Mouse (Mus musculus): ENCODE measurements around the gene Epc2. TPM values are rescaled to one million over a fixed set of nuclear protein-coding genes. Genes with fewer than 3 reads are reported as not detected.

Epc2 gene
- polyA plus RNA-seq, 1 experiment from 2014 or later: 1.9 TPM

DNA sequence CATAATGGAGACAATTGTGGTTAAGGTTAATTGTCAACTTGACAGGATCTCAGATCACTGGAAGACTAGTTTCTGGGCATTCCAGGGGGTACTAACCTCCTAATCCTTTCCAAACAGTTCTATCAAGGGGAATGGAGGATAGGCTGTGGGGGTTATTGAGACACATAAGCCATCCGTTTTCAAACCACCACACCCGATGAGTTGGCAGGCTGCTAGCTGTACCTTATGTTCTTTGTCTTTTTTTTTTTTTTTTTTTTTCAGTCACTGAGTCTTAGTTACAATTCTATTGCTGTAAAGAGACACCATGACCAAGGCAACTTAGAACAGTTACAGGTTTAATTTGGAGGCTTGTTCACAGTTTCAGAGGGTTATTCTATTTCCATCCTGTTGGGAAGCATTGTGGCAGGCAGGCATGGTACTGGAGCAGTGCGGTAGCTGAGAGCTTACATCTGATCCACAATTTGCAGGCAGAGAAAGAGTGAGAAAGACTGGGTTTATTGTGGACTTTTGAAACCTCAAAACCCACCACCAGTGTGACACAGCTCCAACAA is 14.5 kb downstream of the Epc2 start:
- Histone ChIP-seq H3K36me3 (replicated peaks; ENCODE audit: insufficient read depth, low read length) (no peaks in the 10 kb centered on the region), H3K9ac (replicated peaks) (no peak overlapping the region), H3K4me1 (ENCODE audit: insufficient read depth) (no peaks in the 10 kb centered on the region), H3K9me3 (ENCODE audit: low read length) (peaks cover 2% of the 10 kb centered on the region; the same call in 1 of the 2 replicates), H3K4me3 (ENCODE audit: low read depth, low read length) (no peak overlapping the region), H3K27me3 (ENCODE audit: insufficient read depth, low read length) (no peaks in the 10 kb centered on the region), H3K4me2 (ENCODE audit: low read depth, low read length) (no peak overlapping the region), H3K27ac (ENCODE audit: low read depth) (no peak overlapping the region)
- no peak for DNase-seq
- TF ChIP-seq CTCF (IDR thresholded peaks at IDR 0.05; ENCODE audit: low read depth) (no peak), EP300 (IDR thresholded peaks at IDR 0.05; ENCODE audit: low read depth) (no peak)
- 51% methylated on average over 3 of the region's 3 CpGs for WGBS (ENCODE audit: insufficient replicate concordance)
- no peak for ATAC-seq

DNA sequence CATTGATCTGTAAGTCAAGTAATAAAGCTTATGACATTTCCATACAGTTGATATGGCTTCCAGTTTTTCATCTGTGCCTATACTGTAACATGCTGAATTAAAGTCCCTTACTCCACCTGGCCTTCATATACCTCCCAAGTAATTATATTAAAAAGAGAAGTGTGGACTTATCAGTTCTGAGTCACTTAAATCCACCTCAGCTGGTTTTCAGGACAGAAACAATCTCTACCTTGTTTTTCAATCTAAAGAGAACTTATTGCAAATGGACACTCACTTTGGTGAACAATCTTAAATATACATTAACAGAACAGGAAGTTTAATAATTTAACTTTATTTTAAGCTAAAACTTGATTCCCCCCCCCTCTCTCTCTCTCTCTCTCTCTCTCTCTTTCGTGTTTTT is 15.8 kb downstream of the Epc2 start:
- WGBS (ENCODE audit: insufficient replicate concordance): 79% methylated on average over 1 of the region's 1 CpGs
- no peak overlapping the region for H3K9ac ChIP-seq (replicated peaks)
- no peaks in the 10 kb centered on the region; the same call in 1 of the 2 replicates for H3K9me3 ChIP-seq (ENCODE audit: low read length)
- H3K4me3 ChIP-seq (ENCODE audit: low read depth, low read length): no peak overlapping the region
- H3K27me3 ChIP-seq (ENCODE audit: insufficient read depth, low read length): no peaks in the 10 kb centered on the region
- DNase-seq (no peak), ATAC-seq (no peak)
- TF ChIP-seq EP300 (IDR thresholded peaks at IDR 0.05; ENCODE audit: low read depth): no peak
- no peak for TF ChIP-seq CTCF (IDR thresholded peaks at IDR 0.05; ENCODE audit: low read depth)
- H3K4me1 ChIP-seq (ENCODE audit: insufficient read depth): peaks cover 4% of the 10 kb centered on the region; the same call in 1 of the 2 replicates
- H3K27ac ChIP-seq (ENCODE audit: low read depth): no peak overlapping the region
- H3K4me2 ChIP-seq (ENCODE audit: low read depth, low read length): no peak overlapping the region
- H3K36me3 ChIP-seq (replicated peaks; ENCODE audit: insufficient read depth, low read length): no peaks in the 10 kb centered on the region

DNA sequence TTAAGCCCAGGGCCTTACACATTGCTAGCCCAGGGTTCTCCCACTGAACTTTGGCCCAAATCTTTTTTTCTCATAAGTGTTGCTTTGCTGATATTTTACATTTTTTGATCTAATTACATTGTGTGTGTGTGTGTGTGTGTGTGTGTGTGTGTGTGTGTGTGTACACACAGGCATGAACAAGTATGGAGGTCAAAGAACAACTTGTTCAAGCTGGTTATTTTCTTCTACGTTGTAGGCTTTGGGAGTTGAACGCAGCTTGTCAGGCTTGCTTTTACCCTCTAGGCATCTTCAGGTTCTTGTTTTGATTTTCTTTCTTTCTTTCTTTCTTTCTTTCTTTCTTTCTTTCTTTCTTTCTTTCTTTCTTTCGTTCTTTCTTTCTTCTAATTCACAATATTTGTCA is 19.9 kb downstream of the Epc2 start:
- TF ChIP-seq EP300 (IDR thresholded peaks at IDR 0.05; ENCODE audit: low read depth) (no peak), CTCF (IDR thresholded peaks at IDR 0.05; ENCODE audit: low read depth) (no peak)
- no peaks in the 10 kb centered on the region for H3K9me3 ChIP-seq (ENCODE audit: low read length)
- H3K4me1 ChIP-seq (ENCODE audit: insufficient read depth): peaks cover 12% of the 10 kb centered on the region; the same call in 1 of the 2 replicates
- 78% methylated on average over 3 of the region's 3 CpGs for WGBS (ENCODE audit: insufficient replicate concordance)
- DNase-seq (no peak), ATAC-seq (peak; percentile 59; the same call in 1 of the 2 replicates)
- H3K27ac ChIP-seq (ENCODE audit: low read depth): no peak overlapping the region
- H3K36me3 ChIP-seq (replicated peaks; ENCODE audit: insufficient read depth, low read length): no peaks in the 10 kb centered on the region
- H3K9ac ChIP-seq (replicated peaks): no peak overlapping the region
- H3K4me3 ChIP-seq (ENCODE audit: low read depth, low read length): no peak overlapping the region
- H3K27me3 ChIP-seq (ENCODE audit: insufficient read depth, low read length): no peaks in the 10 kb centered on the region
- no peak overlapping the region for H3K4me2 ChIP-seq (ENCODE audit: low read depth, low read length)

DNA sequence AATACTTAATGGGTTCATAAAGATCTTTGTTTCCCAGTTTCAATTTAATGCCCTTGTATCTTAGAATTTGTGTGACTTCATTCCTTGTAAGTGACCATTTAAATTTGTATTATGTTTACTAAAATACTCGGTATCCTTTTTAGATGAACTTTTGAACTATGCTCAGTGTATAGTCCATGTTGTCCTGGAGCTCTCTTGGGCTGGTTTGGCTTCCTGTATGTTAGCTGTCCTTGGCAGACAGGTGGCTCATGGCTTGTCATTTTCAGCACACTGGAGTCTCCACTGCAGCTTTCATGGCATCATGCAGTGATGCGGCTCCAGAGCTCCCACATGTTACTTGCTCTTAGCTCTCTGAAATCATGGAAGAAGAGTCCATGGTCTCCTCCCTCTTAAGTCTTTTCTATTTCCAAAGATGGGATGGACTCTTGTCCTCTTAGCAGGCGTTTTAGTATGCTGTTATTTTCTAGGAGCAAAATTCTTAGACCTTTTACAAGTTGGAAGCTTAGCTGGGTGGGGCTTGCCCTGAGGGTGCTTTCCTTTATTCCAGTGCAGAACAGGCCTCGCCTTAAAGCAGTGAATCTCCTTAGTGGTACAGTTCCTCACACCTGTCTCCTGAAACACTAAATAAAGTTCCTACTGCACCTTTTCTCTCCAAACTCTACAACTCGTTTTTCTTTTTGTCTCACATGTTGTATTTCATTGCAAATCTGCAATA is 20.5 kb downstream of the Epc2 start:
- WGBS (ENCODE audit: insufficient replicate concordance): 68% methylated on average over 5 of the region's 5 CpGs

DNA sequence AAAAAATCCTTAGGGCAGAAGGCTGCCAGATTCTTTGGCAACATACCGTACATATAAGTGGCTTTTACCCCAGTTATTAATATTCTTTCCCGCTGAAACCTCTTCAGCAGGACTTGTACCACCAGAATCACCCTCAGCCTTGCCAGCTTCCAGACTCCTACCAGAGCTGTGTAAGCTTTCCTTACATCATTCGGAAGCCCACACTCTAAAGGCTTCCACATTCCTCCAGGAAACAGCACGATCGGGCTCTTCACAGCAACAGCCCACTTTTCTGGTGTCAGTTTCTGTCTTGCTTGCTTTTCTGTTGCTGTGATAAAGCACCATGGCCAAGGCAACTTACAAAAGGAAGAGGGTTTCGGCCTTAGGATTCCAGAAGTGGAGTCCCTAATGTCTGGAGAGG is 21.2 kb downstream of the Epc2 start:
- H3K9me3 ChIP-seq (ENCODE audit: low read length): no peaks in the 10 kb centered on the region
- H3K9ac ChIP-seq (replicated peaks): no peak overlapping the region
- ATAC-seq (no peak), DNase-seq (no peak)
- TF ChIP-seq CTCF (IDR thresholded peaks at IDR 0.05; ENCODE audit: low read depth) (no peak), EP300 (IDR thresholded peaks at IDR 0.05; ENCODE audit: low read depth) (no peak)
- H3K36me3 ChIP-seq (replicated peaks; ENCODE audit: insufficient read depth, low read length): no peaks in the 10 kb centered on the region
- H3K27ac ChIP-seq (ENCODE audit: low read depth): no peak overlapping the region
- H3K4me2 ChIP-seq (ENCODE audit: low read depth, low read length): no peak overlapping the region
- H3K4me1 ChIP-seq (ENCODE audit: insufficient read depth): peaks cover 12% of the 10 kb centered on the region; the same call in 1 of the 2 replicates
- H3K4me3 ChIP-seq (ENCODE audit: low read depth, low read length): no peak overlapping the region
- WGBS (ENCODE audit: insufficient replicate concordance): 69% methylated on average over 6 of the region's 6 CpGs
- H3K27me3 ChIP-seq (ENCODE audit: insufficient read depth, low read length): no peaks in the 10 kb centered on the region

More for the DNA sequence above, 20.5 kb downstream of the Epc2 start:
- Histone ChIP-seq H3K36me3 (replicated peaks; ENCODE audit: insufficient read depth, low read length) (no peaks in the 10 kb centered on the region), H3K27me3 (ENCODE audit: insufficient read depth, low read length) (no peaks in the 10 kb centered on the region), H3K27ac (ENCODE audit: low read depth) (0 out of 2 replicates have a peak overlapping the region, but pooled peaks have one; percentile 8), H3K9me3 (ENCODE audit: low read length) (no peaks in the 10 kb centered on the region), H3K9ac (replicated peaks) (no peak overlapping the region), H3K4me3 (ENCODE audit: low read depth, low read length) (no peak overlapping the region), H3K4me2 (ENCODE audit: low read depth, low read length) (no peak overlapping the region), H3K4me1 (ENCODE audit: insufficient read depth) (peaks cover 12% of the 10 kb centered on the region; the same call in 1 of the 2 replicates)
- TF ChIP-seq EP300 (IDR thresholded peaks at IDR 0.05; ENCODE audit: low read depth) (no peak), CTCF (IDR thresholded peaks at IDR 0.05; ENCODE audit: low read depth) (no peak)
- ATAC-seq (peak; percentile 71), DNase-seq (no peak)

DNA sequence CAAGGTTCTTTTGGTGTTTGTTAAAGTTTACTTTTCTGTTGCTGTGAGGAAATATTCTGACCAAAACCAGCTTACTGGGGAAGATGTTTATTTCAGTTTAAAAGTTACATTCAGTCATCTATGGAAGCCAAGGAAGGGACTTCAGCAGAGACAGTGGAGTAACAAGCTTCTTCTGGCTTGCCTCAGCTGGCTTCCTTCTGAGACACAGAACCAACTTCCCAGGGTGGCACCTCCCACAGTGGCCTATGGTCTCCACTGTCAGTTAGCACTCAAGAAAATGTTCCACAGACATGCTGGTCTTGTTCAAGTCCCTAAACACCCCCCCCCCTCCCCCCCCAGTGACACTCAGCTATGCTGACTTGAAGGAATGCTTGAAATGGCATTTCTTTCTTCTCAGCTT is 30.9 kb downstream of the Epc2 start:
- ATAC-seq (no peak), DNase-seq (no peak)
- Histone ChIP-seq H3K4me1 (ENCODE audit: insufficient read depth) (no peaks in the 10 kb centered on the region), H3K9ac (replicated peaks) (no peak overlapping the region), H3K27ac (ENCODE audit: low read depth) (no peak overlapping the region), H3K27me3 (ENCODE audit: insufficient read depth, low read length) (no peaks in the 10 kb centered on the region), H3K36me3 (replicated peaks; ENCODE audit: insufficient read depth, low read length) (no peaks in the 10 kb centered on the region), H3K4me3 (ENCODE audit: low read depth, low read length) (no peak overlapping the region), H3K4me2 (ENCODE audit: low read depth, low read length) (no peak overlapping the region), H3K9me3 (ENCODE audit: low read length) (no peaks in the 10 kb centered on the region)
- TF ChIP-seq CTCF (IDR thresholded peaks at IDR 0.05; ENCODE audit: low read depth) (no peak), EP300 (IDR thresholded peaks at IDR 0.05; ENCODE audit: low read depth) (no peak)
